Mouse (Mus musculus) testis, adult 2 months (tissue): ENCODE measurements around the gene Preb. TPM values are rescaled to one million over a fixed set of nuclear protein-coding genes. Genes with fewer than 3 reads are reported as not detected.

Source experiments
- H3K27ac ChIP-seq: fragments of 200-500 bp; 2 replicates; pipeline ENCODE4 v1.5.1; 2012; ENCODE audit warnings: low read depth, low read length; ENCODE audit not compliant: control insufficient read depth, insufficient read depth
- H3K27me3 ChIP-seq: fragments of 200-500 bp; 2 replicates; pipeline ENCODE4 v1.6.1; 2012; ENCODE audit warnings: mild to moderate bottlenecking, low read length, moderate library complexity; ENCODE audit not compliant: control insufficient read depth, insufficient read depth
- H3K36me3 ChIP-seq: fragments of 200-500 bp; 2 replicates; pipeline ENCODE4 v1.6.1; 2012; ENCODE audit warnings: mild to moderate bottlenecking, low read length; ENCODE audit not compliant: control insufficient read depth, insufficient read depth
- H3K4me1 ChIP-seq: fragments of 200-500 bp; 2 replicates; pipeline ENCODE4 v1.6.1; 2012; ENCODE audit warnings: low read length; ENCODE audit not compliant: control insufficient read depth, insufficient read depth
- H3K4me3 ChIP-seq: fragments of 200-500 bp; 2 replicates; pipeline ENCODE4 v1.5.1; 2012; ENCODE audit warnings: low read depth, mild to moderate bottlenecking, low read length, moderate library complexity, mixed read lengths; ENCODE audit not compliant: control insufficient read depth
- CTCF ChIP-seq: fragments of 200-500 bp; IDR thresholded peaks from 2 replicates; pipeline ENCODE4 v1.5.1; 2012; ENCODE audit warnings: low read depth, mild to moderate bottlenecking, inconsistent platforms, low read length, moderate library complexity; ENCODE audit not compliant: control insufficient read depth, insufficient read depth, insufficient replicate concordance
- POLR2A ChIP-seq: fragments of 200-500 bp; IDR thresholded peaks from 2 replicates; pipeline ENCODE4 v1.6.1; 2012; ENCODE audit warnings: low read depth, mild to moderate bottlenecking, inconsistent platforms, low read length, moderate library complexity; ENCODE audit not compliant: control insufficient read depth
- polyA plus RNA-seq: library from polyadenylated mRNA; depleted of rRNA; stranded (reverse); fragments of >200 nt; gene quantifications from 2 replicates; pipeline ENCODE4 v1.2.3, GENCODE M21; 2012

The Preb gene
- polyA plus RNA-seq, 1 experiment = 79.5 TPM

- Histone ChIP-seq H3K27me3 (no peaks in the 10 kb centered on the region), H3K4me3 (no peak overlapping the region), H3K4me1 (peaks cover 5% of the 10 kb centered on the region; the same call in 1 of the 2 replicates), H3K27ac (no peak overlapping the region; the same call in 1 of the 2 replicates), H3K36me3 (no peaks in the 10 kb centered on the region)
- TF ChIP-seq CTCF (no peak), POLR2A (no peak)
Measured at GRCm38 (mm10) chr5:30915456-30915855, 44.7 kb downstream of the Preb start.

GRCm38 (mm10) chr5:30914849-30915248, 45.3 kb downstream of the Preb start:
- Histone ChIP-seq H3K4me3 (no peak overlapping the region), H3K36me3 (no peaks in the 10 kb centered on the region), H3K27ac (no peak overlapping the region), H3K27me3 (no peaks in the 10 kb centered on the region), H3K4me1 (peaks cover 2% of the 10 kb centered on the region; the same call in 1 of the 2 replicates)
- TF ChIP-seq CTCF (no peak), POLR2A (no peak)

GRCm38 (mm10) chr5:30914101-30914635, 46.0 kb downstream of the Preb start:
- H3K4me1 ChIP-seq = peaks cover 2% of the 10 kb centered on the region; the same call in 1 of the 2 replicates
- H3K36me3 ChIP-seq = no peaks in the 10 kb centered on the region
- no peak overlapping the region for H3K27ac ChIP-seq
- TF ChIP-seq POLR2A (no peak), CTCF (no peak)
- H3K4me3 ChIP-seq = peak overlapping the region; percentile 34; the same call in 1 of the 2 replicates
- no peaks in the 10 kb centered on the region for H3K27me3 ChIP-seq

- Histone ChIP-seq H3K27ac (peak within 1 kb of the TSS; percentile 39; the same call in 1 of the 2 replicates), H3K27me3 (no peaks in the 10 kb centered on the region), H3K4me3 (peak within 1 kb of the TSS; percentile 34), H3K4me1 (peaks cover 8% of the 10 kb centered on the region), H3K36me3 (no peaks in the 10 kb centered on the region)
- no peak for TF ChIP-seq CTCF
- TF ChIP-seq POLR2A = no peak
Measured at GRCm38 (mm10) chr5:30913060-30913841, 46.9 kb downstream of the Preb start, which contains the start of gene Emilin1. Emilin1 (plus strand) TSS chr5:30913402.

DNA sequence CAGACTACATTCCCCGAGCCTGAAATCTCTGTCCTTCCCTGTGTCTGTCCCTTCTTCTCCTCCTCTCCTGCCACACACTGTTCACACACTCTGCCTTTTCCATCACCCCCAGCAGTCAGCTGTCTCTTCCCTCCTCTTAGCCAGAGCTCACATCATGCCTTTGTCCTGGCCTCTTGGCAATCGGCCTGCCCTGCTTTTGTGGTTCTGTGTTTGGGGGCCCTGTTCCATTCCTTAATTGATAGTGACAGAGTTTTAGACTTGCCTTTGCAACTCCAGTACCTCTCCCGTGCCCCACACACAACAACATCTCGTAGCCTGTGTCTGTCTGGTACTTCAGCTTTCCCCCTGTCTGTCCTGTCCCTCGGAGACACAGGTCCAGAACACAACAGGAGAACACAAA, 48.0 kb downstream of the Preb start:
- H3K4me1 ChIP-seq = peaks cover 13% of the 10 kb centered on the region
- no peak overlapping the region for H3K4me3 ChIP-seq
- H3K27ac ChIP-seq = no peak overlapping the region; the same call in 1 of the 2 replicates
- no peaks in the 10 kb centered on the region for H3K36me3 ChIP-seq
- no peaks in the 10 kb centered on the region for H3K27me3 ChIP-seq
- TF ChIP-seq POLR2A (no peak), CTCF (no peak)

DNA sequence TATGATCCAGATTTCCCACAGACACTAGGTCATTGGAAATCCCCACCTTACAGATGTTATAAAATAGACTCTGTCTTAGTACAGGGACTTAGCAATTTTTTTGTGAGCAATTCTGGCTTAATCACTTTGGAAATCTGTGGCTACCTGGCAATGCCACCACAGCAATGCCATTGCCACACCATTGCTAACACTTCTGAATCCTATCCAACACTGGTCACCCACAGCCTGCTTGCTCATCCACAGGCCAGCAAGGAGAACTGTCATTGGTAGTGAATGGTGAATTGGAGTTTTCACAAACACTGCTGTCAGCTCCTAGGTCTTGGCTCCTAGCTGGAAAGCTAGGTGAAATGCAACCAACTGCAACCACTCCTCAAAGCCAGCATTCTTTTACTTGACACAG, 49.7 kb downstream of the Preb start:
- peak overlapping the region; percentile 70; the same call in 1 of the 2 replicates for H3K4me3 ChIP-seq
- H3K4me1 ChIP-seq = peaks cover 13% of the 10 kb centered on the region
- H3K27me3 ChIP-seq = no peaks in the 10 kb centered on the region
- TF ChIP-seq POLR2A (no peak), CTCF (no peak)
- H3K36me3 ChIP-seq = no peaks in the 10 kb centered on the region
- no peak overlapping the region for H3K27ac ChIP-seq

- Histone ChIP-seq H3K4me1 (peaks cover 13% of the 10 kb centered on the region), H3K36me3 (no peaks in the 10 kb centered on the region), H3K4me3 (no peak overlapping the region), H3K27ac (no peak overlapping the region), H3K27me3 (no peaks in the 10 kb centered on the region)
- TF ChIP-seq CTCF (no peak), POLR2A (no peak)
Measured at GRCm38 (mm10) chr5:30909863-30910262, 50.3 kb downstream of the Preb start.
